Mouse (Mus musculus) right cerebral cortex, postnatal 4 days (tissue): ENCODE data around the gene Olfr313.

Experiments used
- DNase-seq: peaks from one replicate; pipeline ENCODE4 v3.0.0-alpha.2; 2022

Gene Olfr313

DNA sequence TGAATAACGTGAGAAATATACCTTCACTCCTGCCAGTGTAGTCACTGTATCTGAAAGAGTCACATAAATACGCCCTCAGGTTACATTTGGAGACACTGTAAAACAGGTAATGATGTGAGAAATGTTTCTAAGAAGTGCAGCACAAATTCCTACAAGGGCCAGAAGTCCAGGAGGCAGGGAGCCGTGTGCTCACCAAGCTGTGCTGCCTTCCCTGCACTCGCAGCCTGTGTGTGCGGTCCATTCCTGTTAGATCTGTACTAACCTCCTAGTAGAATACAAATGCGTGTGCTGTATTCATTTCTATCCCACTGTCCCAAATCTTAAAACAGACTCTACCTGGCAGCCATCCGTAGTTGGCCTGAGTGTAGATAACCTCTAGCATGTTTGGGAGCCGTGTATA lies 45.9 kb downstream of the Olfr313 start:
- no peak for DNase-seq

DNA sequence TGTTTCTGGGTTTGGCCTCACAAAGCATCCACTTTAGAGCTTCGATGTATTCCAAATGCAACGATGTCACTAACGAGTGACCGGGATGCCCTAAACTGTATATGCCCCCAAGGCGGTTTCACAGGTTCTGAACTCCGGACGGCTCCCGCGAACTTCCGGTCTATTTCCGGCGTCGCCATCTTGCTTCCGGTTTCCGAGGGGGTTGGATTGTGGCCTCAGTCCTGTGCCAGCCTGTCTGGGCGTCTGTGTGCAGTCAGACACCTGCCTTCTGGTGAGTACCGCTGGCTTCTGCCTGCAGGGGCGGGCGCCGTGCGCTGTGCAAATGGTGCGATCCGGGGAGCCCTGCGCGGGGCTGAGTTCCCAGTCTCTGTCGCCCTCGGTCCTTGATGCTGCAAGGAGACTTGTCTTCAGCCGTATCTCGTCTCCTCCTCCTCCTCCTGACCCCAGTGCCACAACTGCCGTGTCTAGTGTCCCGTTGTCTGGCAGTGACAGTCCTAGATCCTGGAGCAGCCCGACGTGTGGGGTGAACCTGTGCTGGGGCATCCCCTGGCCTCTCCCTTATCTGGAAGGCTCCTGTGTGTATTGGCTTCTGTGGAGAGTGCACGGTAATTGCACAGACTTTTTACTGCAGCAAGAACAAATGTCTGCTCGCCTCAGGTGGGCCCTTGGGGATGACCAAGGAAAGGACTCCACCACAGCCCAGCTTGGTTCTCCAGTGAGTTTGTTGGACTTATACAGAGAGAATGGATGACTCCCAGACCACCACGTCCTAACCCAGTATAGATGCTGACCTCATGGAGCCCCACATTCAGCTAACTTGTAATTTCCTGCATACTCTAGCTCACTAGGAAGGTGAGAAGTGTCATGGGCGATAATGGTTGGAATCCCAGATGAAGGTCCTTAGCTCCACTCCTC lies 52.5 kb downstream of the Olfr313 start, which contains the start of gene 2810021J22Rik:
Gene 2810021J22Rik (plus strand): TSS at position 178 of the 915 bp plus-strand sequence.
- peak; percentile 69 for DNase-seq

GRCm38 (mm10) chr11:58867954-58868330 lies 53.1 kb downstream of the Olfr313 start:
- no peak for DNase-seq
